ENCODE assay signal across 10 mouse cellular contexts in the genomic region with DNA sequence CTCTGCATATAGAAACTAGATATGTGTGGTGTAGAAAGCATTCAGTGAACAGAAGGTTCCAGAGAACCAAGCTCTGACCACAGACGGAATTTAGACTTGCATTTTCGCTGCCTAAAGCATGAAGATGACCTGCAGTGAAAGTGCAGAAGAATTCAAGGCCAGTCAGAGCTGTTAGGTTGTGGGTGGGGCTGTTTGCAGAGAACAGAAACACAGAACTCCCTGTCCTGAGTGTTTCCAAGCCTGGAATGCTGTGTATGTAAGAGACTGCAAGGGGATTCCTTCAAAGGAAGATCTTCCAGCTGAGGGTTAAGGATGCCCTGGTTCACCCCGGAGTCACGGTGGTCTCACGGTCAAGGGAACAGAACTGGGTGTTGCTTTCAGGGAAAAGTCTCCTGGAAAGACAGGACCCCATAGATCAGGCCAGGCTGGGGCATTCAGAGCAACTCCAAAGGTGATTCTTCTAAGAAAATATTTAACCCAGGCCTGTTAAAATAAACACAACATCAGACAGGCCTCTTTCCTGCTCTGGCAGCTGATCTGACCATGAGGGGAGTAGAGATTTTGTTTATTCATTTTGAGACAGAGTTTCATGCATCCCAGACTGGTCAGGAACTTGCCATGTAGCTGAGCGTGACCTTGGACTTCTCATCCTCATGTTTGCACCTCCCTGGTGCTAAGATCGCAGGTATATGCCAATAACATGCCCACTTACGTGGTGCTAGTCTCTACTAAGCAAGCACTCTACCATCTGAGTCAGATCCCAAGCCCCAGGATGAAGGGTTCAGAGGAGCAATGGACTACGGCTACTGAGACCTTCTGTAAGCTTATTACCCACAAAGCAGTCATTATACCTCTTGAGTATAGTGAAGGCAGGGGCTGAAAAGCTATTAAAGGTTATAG.
DNase-seq lines count a peak whose midpoint lies in the region; ATAC-seq and TF ChIP-seq lines count a peak whose summit lies in the region.
"Had no signal": no experiment of that assay in that cellular context is flagged by ENCODE, and none has a peak within 500 bp of the region (broad histone marks: within the 10 kb centered on the region; RNA-seq: fewer than 3 reads in every experiment).

No protein-coding gene starts in this region.

- H3K27ac ChIP-seq in heart, embryonic 13.5 days (replicated peaks), result peak overlapping the region; percentile 67
- no peak overlapping the region for H3K27ac ChIP-seq in heart, adult 2 months
- H3K27ac ChIP-seq in embryonic facial prominence, embryonic 13.5 days, result peak overlapping the region; percentile 16; the same call in 1 of the 2 replicates
- H3K27ac ChIP-seq in limb, embryonic 15.5 days, result peak overlapping the region; percentile 3; the same call in 1 of the 2 replicates
- no peak overlapping the region for H3K27ac ChIP-seq in midbrain, embryonic 16.5 days (ENCODE audit: low read length)
- H3K27ac ChIP-seq in forebrain, embryonic 11.5 days (ENCODE audit: low read depth, low read length), result no peak overlapping the region
- H3K27ac ChIP-seq: layer of hippocampus, adult 2 months; midbrain, embryonic 12.5 days had no signal

- 57% methylated on average over 9 of the region's 9 CpGs for WGBS in heart, embryonic 13.5 days
- 82% methylated on average over 9 of the region's 9 CpGs for WGBS in heart, adult 2 months
- WGBS in embryonic facial prominence, embryonic 13.5 days, result 74% methylated on average over 9 of the region's 9 CpGs
- WGBS in limb, embryonic 15.5 days, result 61% methylated on average over 9 of the region's 9 CpGs
- WGBS in midbrain, embryonic 16.5 days, result 84% methylated on average over 9 of the region's 9 CpGs
- whole genome bisulfite sequencing in forebrain, embryonic 11.5 days, result 88% methylated on average over 9 of the region's 9 CpGs

- no peaks in the 10 kb centered on the region for H3K27me3 ChIP-seq in heart, embryonic 13.5 days (replicated peaks)
- H3K27me3 ChIP-seq in heart, adult 2 months (ENCODE audit: control insufficient read depth, insufficient read depth, low read length), result no peaks in the 10 kb centered on the region
- no peaks in the 10 kb centered on the region for H3K27me3 ChIP-seq in embryonic facial prominence, embryonic 13.5 days
- no peaks in the 10 kb centered on the region for H3K27me3 ChIP-seq in limb, embryonic 15.5 days
- H3K27me3 ChIP-seq in midbrain, embryonic 16.5 days (ENCODE audit: control insufficient read depth, insufficient read depth, low read depth, low read length), result no peaks in the 10 kb centered on the region
- H3K27me3 ChIP-seq in forebrain, embryonic 11.5 days (ENCODE audit: control insufficient read depth, insufficient read depth, low read length), result no peaks in the 10 kb centered on the region; the same call in 1 of the 2 replicates

- H3K4me2 ChIP-seq in heart, embryonic 13.5 days, result no peak overlapping the region
- no peak overlapping the region for H3K4me2 ChIP-seq in embryonic facial prominence, embryonic 13.5 days
- H3K4me2 ChIP-seq in limb, embryonic 15.5 days, result no peak overlapping the region
- no peak overlapping the region for H3K4me2 ChIP-seq in midbrain, embryonic 16.5 days (ENCODE audit: low read length)
- no peak overlapping the region for H3K4me2 ChIP-seq in forebrain, embryonic 11.5 days (ENCODE audit: low read depth, low read length, severe bottlenecking)
- H3K4me2 ChIP-seq: midbrain, embryonic 12.5 days had no signal

- TF ChIP-seq POLR2A in heart, adult 2 months (IDR thresholded peaks at IDR 0.05; ENCODE audit: insufficient read depth, low read depth, low read length), result no peak

- intact Hi-C loops in heart, adult 2 months (cut with DNase I), result no loop called here

- DNase-seq in heart, adult 2 months, result no peak
- peak; percentile 49 to 68 for DNase-seq in kidney, adult 8-10 months
- no peak for DNase-seq in forebrain, embryonic 11.5 days (ENCODE audit: low spot score)
- no peak for DNase-seq in adipocyte (ENCODE audit: low spot score)

- no peak for TF ChIP-seq CTCF in heart, adult 2 months (IDR thresholded peaks at IDR 0.05)

- no peak for TF ChIP-seq EP300 in heart, adult 2 months (IDR thresholded peaks at IDR 0.05; ENCODE audit: insufficient read depth, low read depth, low read length)

- H3K4me1 ChIP-seq in heart, embryonic 13.5 days, result peaks cover 50% of the 10 kb centered on the region
- no peaks in the 10 kb centered on the region for H3K4me1 ChIP-seq in heart, adult 2 months (ENCODE audit: control insufficient read depth, insufficient read depth, low read length)
- H3K4me1 ChIP-seq in embryonic facial prominence, embryonic 13.5 days, result peaks cover 35% of the 10 kb centered on the region
- peaks cover 30% of the 10 kb centered on the region for H3K4me1 ChIP-seq in limb, embryonic 15.5 days
- H3K4me1 ChIP-seq in midbrain, embryonic 16.5 days (ENCODE audit: control insufficient read depth, insufficient read depth, low read length), result no peaks in the 10 kb centered on the region
- H3K4me1 ChIP-seq in forebrain, embryonic 11.5 days (replicated peaks; ENCODE audit: control insufficient read depth, insufficient read depth, low read length), result no peaks in the 10 kb centered on the region
- H3K4me1 ChIP-seq: midbrain, embryonic 12.5 days had no signal

- no peak for ATAC-seq in heart, embryonic 13.5 days (ENCODE audit: extremely low read depth, insufficient number of reproducible peaks, low FRiP score, low TSS enrichment)
- no peak for ATAC-seq in embryonic facial prominence, embryonic 13.5 days (ENCODE audit: insufficient number of reproducible peaks, insufficient read depth, low FRiP score, low TSS enrichment, low read depth)
- no peak for ATAC-seq in limb, embryonic 15.5 days (ENCODE audit: insufficient number of reproducible peaks, low FRiP score, low TSS enrichment, low read depth)
- no peak for ATAC-seq in midbrain, embryonic 16.5 days
- no peak for ATAC-seq in forebrain, embryonic 11.5 days (replicated peaks; ENCODE audit: low FRiP score)

- H3K79me2 ChIP-seq in heart, adult 2 months (replicated peaks; ENCODE audit: control insufficient read depth, insufficient read depth, low read length), result no peaks in the 10 kb centered on the region

- no peaks in the 10 kb centered on the region for H3K36me3 ChIP-seq in heart, embryonic 13.5 days
- H3K36me3 ChIP-seq in heart, adult 2 months (ENCODE audit: control insufficient read depth, insufficient read depth, low read length), result no peaks in the 10 kb centered on the region
- H3K36me3 ChIP-seq in embryonic facial prominence, embryonic 13.5 days, result no peaks in the 10 kb centered on the region
- H3K36me3 ChIP-seq in limb, embryonic 15.5 days, result no peaks in the 10 kb centered on the region
- no peaks in the 10 kb centered on the region for H3K36me3 ChIP-seq in midbrain, embryonic 16.5 days (ENCODE audit: control insufficient read depth, insufficient read depth, low read length)
- no peaks in the 10 kb centered on the region for H3K36me3 ChIP-seq in forebrain, embryonic 11.5 days (ENCODE audit: control insufficient read depth, insufficient read depth, low read length)
- H3K36me3 ChIP-seq: midbrain, embryonic 12.5 days had no signal

- H3K9me3 ChIP-seq in heart, embryonic 13.5 days, result no peaks in the 10 kb centered on the region
- no peaks in the 10 kb centered on the region for H3K9me3 ChIP-seq in embryonic facial prominence, embryonic 13.5 days
- H3K9me3 ChIP-seq in limb, embryonic 15.5 days, result no peaks in the 10 kb centered on the region
- H3K9me3 ChIP-seq in midbrain, embryonic 16.5 days (replicated peaks; ENCODE audit: control insufficient read depth, low read length, poor library complexity, severe bottlenecking), result no peaks in the 10 kb centered on the region
- H3K9me3 ChIP-seq in forebrain, embryonic 11.5 days (ENCODE audit: control insufficient read depth, low read length), result no peaks in the 10 kb centered on the region
- H3K9me3 ChIP-seq: midbrain, embryonic 12.5 days had no signal

- H3K4me3 ChIP-seq in heart, embryonic 13.5 days, result no peak overlapping the region
- no peak overlapping the region for H3K4me3 ChIP-seq in heart, adult 2 months
- H3K4me3 ChIP-seq in embryonic facial prominence, embryonic 13.5 days, result no peak overlapping the region
- no peak overlapping the region for H3K4me3 ChIP-seq in limb, embryonic 15.5 days
- H3K4me3 ChIP-seq in midbrain, embryonic 16.5 days (ENCODE audit: low read depth, low read length), result no peak overlapping the region
- H3K4me3 ChIP-seq in forebrain, embryonic 11.5 days (ENCODE audit: low read depth, low read length), result no peak overlapping the region
- H3K4me3 ChIP-seq: layer of hippocampus, adult 2 months; midbrain, embryonic 12.5 days had no signal

- peak overlapping the region; percentile 50 for H3K9ac ChIP-seq in heart, embryonic 13.5 days
- no peak overlapping the region for H3K9ac ChIP-seq in heart, adult 2 months (ENCODE audit: low read depth, low read length)
- H3K9ac ChIP-seq in embryonic facial prominence, embryonic 13.5 days, result no peak overlapping the region
- H3K9ac ChIP-seq in limb, embryonic 15.5 days, result no peak overlapping the region
- H3K9ac ChIP-seq in midbrain, embryonic 16.5 days (ENCODE audit: low read depth, low read length), result no peak overlapping the region
- no peak overlapping the region for H3K9ac ChIP-seq in forebrain, embryonic 11.5 days (ENCODE audit: low read length)
- H3K9ac ChIP-seq: midbrain, embryonic 12.5 days had no signal

Comparison
In these comparisons a context has a peak if more than half of its experiments do, and no peak if none do; other contexts are left out.
1. H3K27ac ChIP-seq: peak in heart, embryonic 13.5 days (single experiment), embryonic facial prominence, embryonic 13.5 days (single experiment) and limb, embryonic 15.5 days (single experiment); none in heart, adult 2 months (single experiment), midbrain, embryonic 16.5 days (single experiment) and forebrain, embryonic 11.5 days (single experiment).
2. DNase-seq: peak in kidney, adult 8-10 months (2 of 2); none in heart, adult 2 months (0 of 2), forebrain, embryonic 11.5 days (single experiment) and adipocyte (single experiment).